Mouse (Mus musculus): ENCODE results near the gene Gpr135. TPM values are rescaled to one million over a fixed set of nuclear protein-coding genes. Genes with fewer than 3 reads are reported as not detected.

Gpr135 gene
- total and polyA plus RNA-seq, 3 experiments, result 0.19 to 0.92 TPM; not detected in 1

- Histone ChIP-seq H3K4me3 (ENCODE audit: control insufficient read depth in 1 of 2, insufficient read depth in 1 of 2, low read depth in 2 of 2, low read length in 2 of 2) (no peak overlapping the region), H3K9me3 (replicated peaks; ENCODE audit: insufficient read depth, low read length) (no peaks in the 10 kb centered on the region), H3K9ac (ENCODE audit: control insufficient read depth, low read depth, low read length, poor library complexity, severe bottlenecking) (no peak overlapping the region), H3K79me2 (ENCODE audit: control insufficient read depth, insufficient read depth, low read length, poor library complexity) (no peaks in the 10 kb centered on the region), H3K36me3 (ENCODE audit: control insufficient read depth in 1 of 2, insufficient read depth in 2 of 2, low read length in 2 of 2) (no peaks in the 10 kb centered on the region), H3K27me3 (ENCODE audit: control insufficient read depth in 1 of 2, insufficient read depth in 2 of 2, low read length in 2 of 2) (no peaks in the 10 kb centered on the region), H3K27ac (ENCODE audit: control insufficient read depth, low read depth, low read length) (no peak overlapping the region), H3K4me1 (ENCODE audit: control insufficient read depth in 1 of 2, insufficient read depth in 2 of 2, low read length in 2 of 2) (no peaks in the 10 kb centered on the region)
- DNase-seq (ENCODE audit: low read depth, low spot score), result no peak
- TF ChIP-seq ETS1 (IDR thresholded peaks at IDR 0.05; ENCODE audit: low read depth, low read length) (no peak), ZNF384 (IDR thresholded peaks at IDR 0.05; ENCODE audit: low read depth, low read length) (no peak), MYC (IDR thresholded peaks at IDR 0.05; ENCODE audit: low read depth, low read length) (no peak), E2F4 (IDR thresholded peaks at IDR 0.05; ENCODE audit: borderline replicate concordance, low read depth, low read length) (no peak), ELF1 (IDR thresholded peaks at IDR 0.05; ENCODE audit: low read depth, low read length) (no peak), CHD2 (IDR thresholded peaks at IDR 0.05; ENCODE audit: low read length) (no peak), MAFK (IDR thresholded peaks at IDR 0.05; ENCODE audit: borderline replicate concordance, low read depth, low read length) (no peak), GABPA (IDR thresholded peaks at IDR 0.05; ENCODE audit: low read depth, low read length) (no peak), ZC3H11A (IDR thresholded peaks at IDR 0.05; ENCODE audit: low read depth, low read length) (no peak), JUND (IDR thresholded peaks at IDR 0.05; ENCODE audit: low read depth, low read length) (no peak), EP300 (IDR thresholded peaks at IDR 0.05; ENCODE audit: low read depth in 1 of 2, low read length in 2 of 2) (no peak), ZMIZ1 (IDR thresholded peaks at IDR 0.05; ENCODE audit: low read depth, low read length) (no peak), CHD1 (IDR thresholded peaks at IDR 0.05; ENCODE audit: low read depth, low read length) (no peak), NELFE (IDR thresholded peaks at IDR 0.05; ENCODE audit: low read depth, low read length) (no peak), SMC3 (IDR thresholded peaks at IDR 0.05; ENCODE audit: low read depth, low read length) (no peak), USF2 (IDR thresholded peaks at IDR 0.05; ENCODE audit: borderline replicate concordance in 1 of 2, insufficient read depth in 1 of 2, low read depth in 1 of 2, low read length in 2 of 2) (no peak), RAD21 (IDR thresholded peaks at IDR 0.05; ENCODE audit: low read depth, low read length) (no peak), KAT2A (conservative IDR thresholded peaks at IDR 0.05; ENCODE audit: low read depth, low read length) (no peak), MAZ (IDR thresholded peaks at IDR 0.05; ENCODE audit: low read depth, low read length) (no peak)
These were observed 26.0 kb upstream of the Gpr135 start for GRCm38 (mm10) chr12:72096966-72097365.

- H3K27ac ChIP-seq (ENCODE audit: control insufficient read depth, low read depth, low read length), result no peak overlapping the region
- H3K79me2 ChIP-seq (ENCODE audit: control insufficient read depth, insufficient read depth, low read length, poor library complexity), result no peaks in the 10 kb centered on the region; the same call in 1 of the 2 replicates
- no peak for DNase-seq (ENCODE audit: low read depth, low spot score)
- no peaks in the 10 kb centered on the region; a peak in 1 of 4 replicates for H3K4me1 ChIP-seq (ENCODE audit: control insufficient read depth in 1 of 2, insufficient read depth in 2 of 2, low read length in 2 of 2)
- peaks cover 0 to 3% of the 10 kb centered on the region in 2 experiments; a peak in 1 of 4 replicates for H3K36me3 ChIP-seq (ENCODE audit: control insufficient read depth in 1 of 2, insufficient read depth in 2 of 2, low read length in 2 of 2)
- no peaks in the 10 kb centered on the region for H3K27me3 ChIP-seq (ENCODE audit: control insufficient read depth in 1 of 2, insufficient read depth in 2 of 2, low read length in 2 of 2)
- H3K4me3 ChIP-seq (ENCODE audit: control insufficient read depth in 1 of 2, insufficient read depth in 1 of 2, low read depth in 2 of 2, low read length in 2 of 2), result no peak overlapping the region
- H3K9ac ChIP-seq (ENCODE audit: control insufficient read depth, low read depth, low read length, poor library complexity, severe bottlenecking), result no peak overlapping the region
- TF ChIP-seq CHD1 (IDR thresholded peaks at IDR 0.05; ENCODE audit: low read depth, low read length) (no peak), POLR2AphosphoS2 (IDR thresholded peaks at IDR 0.05; ENCODE audit: low read length) (no peak), SIN3A (IDR thresholded peaks at IDR 0.05; ENCODE audit: low read length) (no peak), NELFE (IDR thresholded peaks at IDR 0.05; ENCODE audit: low read depth, low read length) (no peak), TCF12 (IDR thresholded peaks at IDR 0.05; ENCODE audit: low read depth, low read length) (no peak), CHD2 (IDR thresholded peaks at IDR 0.05; ENCODE audit: low read length) (no peak)
- H3K9me3 ChIP-seq (replicated peaks; ENCODE audit: insufficient read depth, low read length), result no peaks in the 10 kb centered on the region
These were observed 18.9 kb upstream of the Gpr135 start for GRCm38 (mm10) chr12:72089802-72090201.

All from MEL (cell line).